Mouse (Mus musculus) ES-Bruce4 (cell line): ENCODE data around the gene Fstl3.

Experiments
- EP300 ChIP-seq: IDR thresholded peaks from 2 replicates; pipeline ENCODE4 v1.6.1; 2011; ENCODE audit warnings: low read depth, low read length; ENCODE audit not compliant: insufficient read depth
- POLR2A ChIP-seq: IDR thresholded peaks from one replicate; pipeline ENCODE4 v1.8.1; 2011; ENCODE audit warnings: low read length; ENCODE audit not compliant: insufficient read depth

DNA sequence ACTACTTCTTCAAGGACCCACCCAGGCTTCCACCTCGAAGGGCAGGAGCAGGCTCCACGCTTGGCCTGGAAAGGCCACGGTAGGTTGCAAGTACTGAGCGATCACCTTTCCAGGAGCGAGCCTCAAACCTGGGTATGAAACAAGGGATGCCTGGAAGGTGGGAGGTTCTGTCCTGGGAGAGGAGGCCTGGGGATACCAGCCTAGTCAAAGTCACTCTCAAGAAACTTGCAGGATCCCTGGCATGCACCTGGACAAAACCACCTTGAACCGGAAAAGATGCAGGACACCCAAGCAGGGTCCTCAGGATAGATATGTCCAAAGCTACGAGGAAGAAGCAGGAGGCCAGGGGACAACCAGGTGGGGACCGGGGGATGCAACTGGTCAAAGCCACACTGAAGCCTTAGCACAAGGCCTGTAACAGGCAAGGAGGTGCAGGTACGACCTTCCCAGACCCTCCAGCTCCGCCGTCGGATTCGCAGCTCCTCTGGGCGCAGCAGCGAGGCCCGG, 11.0 kb upstream of the Fstl3 start:
- TF ChIP-seq POLR2A (no peak), EP300 (no peak)
